Mouse (Mus musculus): ENCODE results near the gene Smu1.

- TF ChIP-seq GATA1 (IDR thresholded peaks at IDR 0.05; ENCODE audit: borderline replicate concordance, low read length) (no peak), FLI1 (IDR thresholded peaks at IDR 0.05; ENCODE audit: low read length) (no peak)
Measured at GRCm38 (mm10) chr4:40697059-40697458, 60.7 kb downstream of the Smu1 start.

All from megakaryocyte, embryonic 14.5 days (primary cell).